Mouse (Mus musculus): ENCODE data around the gene Olfr1325.
A peak's percentile ranks its signal among the peaks of the same experiment; 100 is the strongest.
"Not testable (repeated sequence)": the region's sequence is repeated elsewhere in the genome, so short reads cannot be mapped to it uniquely, and the experiment has no call there.

The Olfr1325 gene

GRCm38 (mm10) chrX:74592379-74592778 is at the start of gene Olfr1325:
TSS of gene Olfr1325 (plus strand) at chrX:74592679.
- DNase-seq = no peak

- DNase-seq = no peak
These were observed 17.7 kb upstream of the Olfr1325 start, which contains the start of gene Olfr1326-ps1 for GRCm38 (mm10) chrX:74574788-74575187. TSS of gene Olfr1326-ps1 (minus strand) at chrX:74574888.

- peak in 1 of 2 experiments; percentile 16 for DNase-seq
These were observed 53.2 kb downstream of the Olfr1325 start, which contains the start of gene Gm5640 for GRCm38 (mm10) chrX:74645466-74646323. TSS of gene Gm5640 (minus strand) at chrX:74645635.

DNA sequence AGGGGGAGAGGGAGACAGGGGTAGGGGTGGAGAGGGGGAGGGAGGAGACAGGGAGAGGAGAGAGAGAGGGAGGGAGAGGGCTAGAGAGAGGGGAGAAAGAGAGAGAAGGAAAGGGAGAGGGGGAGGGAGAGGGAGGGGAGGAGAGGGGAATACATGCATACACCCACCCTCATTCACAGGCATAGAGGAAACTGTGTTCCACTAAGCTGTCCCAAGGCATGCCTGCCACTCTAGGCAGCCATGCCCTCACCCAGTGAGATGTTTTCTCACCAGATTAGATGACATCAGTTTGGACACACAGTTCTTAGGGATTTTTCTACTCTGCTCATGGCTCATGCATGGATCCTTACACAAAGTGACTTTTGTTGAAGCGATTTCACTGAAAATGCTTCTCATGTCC is 53.9 kb downstream of the Olfr1325 start:
- not testable (repeated sequence) for DNase-seq
